Mouse (Mus musculus) liver, postnatal 0 days (tissue): ENCODE measurements at regions not wholly inside any gene's neighbourhood (a gene's known extent, or its start where the extent isn't known, plus 50 kb on each side); places are given as distances from the start of the nearest gene placed in this dataset.

Source experiments
- CTCF ChIP-seq: sonication (generic); IDR thresholded peaks from 2 replicates; pipeline ENCODE4 v1.5.1; 2016; ENCODE audit warnings: antibody characterized with exemption, low read depth
- EP300 ChIP-seq: IDR thresholded peaks from 2 replicates; pipeline ENCODE4 v1.6.1; 2016; ENCODE audit warnings: antibody characterized with exemption, low read depth, mild to moderate bottlenecking

- no peak for TF ChIP-seq EP300
- TF ChIP-seq CTCF = no peak
Observed at GRCm38 (mm10) chr9:73272614-73273013, 159.4 kb downstream of the Rsl24d1 start.
